Mouse (Mus musculus) MEL (cell line): ENCODE measurements around the gene Runx1.

Experiments
- CHD1 ChIP-seq: IDR thresholded peaks from 2 replicates; pipeline ENCODE4 v1.6.1; 2012; ENCODE audit warnings: low read depth, mild to moderate bottlenecking, inconsistent platforms, low read length, improper control_type of control experiment
- CHD2 ChIP-seq: IDR thresholded peaks from 2 replicates; pipeline ENCODE4 v1.6.1; 2011; ENCODE audit warnings: low read length, improper control_type of control experiment
- CTCF ChIP-seq, 3 experiments: IDR thresholded peaks in 2 of 3; conservative IDR thresholded peaks in 1 of 3; 2 replicates each; pipeline ENCODE4 v1.5.1; 2011 to 2012; ENCODE audit warnings: low read length in 3 of 3, low read depth in 2 of 3, mild to moderate bottlenecking in 2 of 3, improper control_type of control experiment in 1 of 3, inconsistent platforms in 1 of 3, mixed read lengths in 1 of 3, moderate library complexity in 1 of 3; ENCODE audit not compliant: control insufficient read depth in 1 of 3, insufficient read depth in 1 of 3, poor library complexity in 1 of 3, severe bottlenecking in 1 of 3
- E2F4 ChIP-seq: IDR thresholded peaks from 2 replicates; pipeline ENCODE4 v1.6.1; 2011; ENCODE audit warnings: low read depth, low read length, improper control_type of control experiment, borderline replicate concordance
- ELF1 ChIP-seq: IDR thresholded peaks from 2 replicates; pipeline ENCODE4 v1.6.1; 2014; ENCODE audit warnings: low read depth, mild to moderate bottlenecking, inconsistent platforms, low read length, improper control_type of control experiment, moderate library complexity
- MAFK ChIP-seq: IDR thresholded peaks from 2 replicates; pipeline ENCODE4 v1.6.1; 2011; ENCODE audit warnings: low read depth, mild to moderate bottlenecking, low read length, improper control_type of control experiment, borderline replicate concordance
- MAZ ChIP-seq: IDR thresholded peaks from 2 replicates; pipeline ENCODE4 v1.6.1; 2012; ENCODE audit warnings: low read depth, mild to moderate bottlenecking, inconsistent platforms, low read length, improper control_type of control experiment
- MEF2A ChIP-seq: IDR thresholded peaks from 2 replicates; pipeline ENCODE4 v1.6.1; 2014; ENCODE audit warnings: low read depth, mild to moderate bottlenecking, inconsistent platforms, low read length, improper control_type of control experiment; ENCODE audit not compliant: poor library complexity, insufficient replicate concordance, severe bottlenecking; ENCODE audit errors: extremely low read depth
- MYC ChIP-seq: IDR thresholded peaks from 2 replicates; pipeline ENCODE4 v1.6.1; 2011; ENCODE audit warnings: low read depth, mild to moderate bottlenecking, low read length, improper control_type of control experiment, moderate library complexity
- NRF1 ChIP-seq: IDR thresholded peaks from 2 replicates; pipeline ENCODE4 v1.6.1; 2014; ENCODE audit warnings: low read depth, mild to moderate bottlenecking, inconsistent platforms, low read length, improper control_type of control experiment, moderate library complexity; ENCODE audit not compliant: poor library complexity, insufficient read depth, severe bottlenecking
- RAD21 ChIP-seq: IDR thresholded peaks from 2 replicates; pipeline ENCODE4 v1.6.1; 2011; ENCODE audit warnings: mild to moderate bottlenecking, low read depth, low read length, improper control_type of control experiment
- SIN3A ChIP-seq: IDR thresholded peaks from 2 replicates; pipeline ENCODE4 v1.6.1; 2012; ENCODE audit warnings: low read length, improper control_type of control experiment, inconsistent platforms
- SMC3 ChIP-seq: IDR thresholded peaks from 2 replicates; pipeline ENCODE4 v1.6.1; 2011; ENCODE audit warnings: low read depth, low read length, improper control_type of control experiment

GRCm38 (mm10) chr16:92611641-92612149 lies 214.3 kb downstream of the Runx1 start:
- TF ChIP-seq CTCF (IDR thresholded peaks at IDR 0.05 in 2 of 3, conservative IDR thresholded peaks at IDR 0.05 in 1 of 3; ENCODE audit: control insufficient read depth in 1 of 3, insufficient read depth in 1 of 3, low read depth in 2 of 3, low read length in 3 of 3, poor library complexity in 1 of 3, severe bottlenecking in 1 of 3) (no peak), MAZ (no peak), CHD2 (no peak), MAFK (no peak), MYC (no peak), MEF2A (no peak), CHD1 (no peak), ELF1 (no peak), SIN3A (no peak), SMC3 (no peak), RAD21 (no peak), NRF1 (no peak), E2F4 (no peak)
